Mouse (Mus musculus) forebrain, postnatal 0 days (tissue): ENCODE results near the gene Jmjd7. TPM values are rescaled to one million over a fixed set of nuclear protein-coding genes. Genes with fewer than 3 reads are reported as not detected.
A peak's percentile ranks its signal among the peaks of the same experiment; 100 is the strongest.

ENCODE experiments used
- ATAC-seq: fragments of 200-750 bp; cut with Nextera tagmentation; 2 replicates; pipeline ENCODE4 v1.8.0; 2017; ENCODE audit warnings: mild to moderate bottlenecking, moderate library complexity
- DNase-seq: peaks from one replicate; pipeline ENCODE4 v3.0.0-alpha.2; 2015
- H3K27ac ChIP-seq: fragments of 300-500 bp; sonication (generic); 2 replicates; pipeline ENCODE4 v1.5.1; 2014; ENCODE audit warnings: low read depth, mild to moderate bottlenecking, antibody characterized with exemption, low read length, moderate library complexity, mixed read lengths
- H3K27me3 ChIP-seq: fragments of 300-500 bp; sonication (generic); 2 replicates; pipeline ENCODE4 v1.6.1; 2014; ENCODE audit warnings: mild to moderate bottlenecking, low read length, mixed read lengths; ENCODE audit not compliant: insufficient read depth
- H3K36me3 ChIP-seq: fragments of 300-500 bp; sonication (generic); 2 replicates; pipeline ENCODE4 v1.6.1; 2014; ENCODE audit warnings: mild to moderate bottlenecking, moderate library complexity; ENCODE audit not compliant: insufficient read depth
- H3K4me1 ChIP-seq: fragments of 300-500 bp; sonication (generic); 2 replicates; pipeline ENCODE4 v1.6.1; 2014; ENCODE audit warnings: antibody characterized with exemption; ENCODE audit not compliant: insufficient read depth
- H3K4me2 ChIP-seq: fragments of 300-500 bp; sonication (generic); 2 replicates; pipeline ENCODE4 v1.6.1; 2014; ENCODE audit warnings: low read depth, mild to moderate bottlenecking, moderate library complexity
- H3K4me3 ChIP-seq: fragments of 300-500 bp; sonication (generic); 2 replicates; pipeline ENCODE4 v1.5.1; 2014; ENCODE audit warnings: low read depth, low read length, mixed read lengths
- H3K9ac ChIP-seq: fragments of 300-500 bp; sonication (generic); 2 replicates; pipeline ENCODE4 v1.6.1; 2014; ENCODE audit warnings: mild to moderate bottlenecking
- H3K9me3 ChIP-seq: fragments of 300-500 bp; sonication (generic); 2 replicates; pipeline ENCODE4 v1.6.1; 2016; ENCODE audit warnings: low read length
- CTCF ChIP-seq: sonication (generic); IDR thresholded peaks from 2 replicates; pipeline ENCODE4 v1.5.1; 2016; ENCODE audit warnings: antibody characterized with exemption, control low read depth, low read depth
- WGBS: fragments of 180-500 bp; shearing (Covaris S2); extraction: QIAGEN DNeasy Blood & Tissue Kit; methylation state at CpG from one replicate; pipeline ENCODE4 v1.1.7; 2014; 5-methylcytosine and 5-hydroxymethylcytosine counted together
- microRNA-seq, 2 experiments: library from miRNA; unstranded; fragments of <30 nt; microRNA quantifications; one replicate each; pipeline ENCODE4; 2016
- polyA plus RNA-seq: library from polyadenylated mRNA; unstranded; fragments of >200 nt; fragmentation: Nextera tagmentation; extraction: Ambion mirVana; gene quantifications from 2 replicates; pipeline ENCODE4 v1.2.1, GENCODE M21; 2015
- total RNA-seq: library from RNA; depleted of rRNA; stranded (reverse); fragments of >200 nt; gene quantifications from 2 replicates; pipeline ENCODE4 v1.2.3, GENCODE M21; 2014; rRNA removed

Jmjd7 gene
- total and polyA plus RNA-seq, 2 experiments from 2014 or later, result 14.6 to 16.9 TPM

DNA sequence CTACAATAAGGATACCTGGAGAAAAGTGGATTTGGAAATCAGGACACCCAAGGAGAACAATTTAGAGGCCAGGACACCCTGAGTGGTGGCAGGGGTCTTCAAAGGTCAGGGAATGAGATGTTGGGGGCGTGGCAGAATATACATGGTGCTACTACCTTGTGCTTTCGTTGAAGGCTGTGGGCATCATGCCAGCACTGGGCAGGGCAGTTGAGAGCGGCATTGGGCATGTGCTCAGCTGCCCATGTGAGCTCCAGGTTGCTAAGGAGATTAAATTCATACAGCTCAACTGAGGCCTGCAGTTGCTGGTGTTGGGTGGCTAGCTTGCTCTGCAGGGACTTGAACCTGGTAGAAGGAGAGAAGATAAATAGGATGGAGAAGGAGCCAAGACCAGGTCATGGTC, 38.9 kb downstream of the Jmjd7 start:
- Histone ChIP-seq H3K4me3 (no peak overlapping the region), H3K27me3 (no peaks in the 10 kb centered on the region), H3K27ac (no peak overlapping the region), H3K36me3 (no peaks in the 10 kb centered on the region), H3K4me1 (peaks cover 4% of the 10 kb centered on the region; the same call in 1 of the 2 replicates), H3K4me2 (no peak overlapping the region), H3K9ac (no peak overlapping the region), H3K9me3 (no peaks in the 10 kb centered on the region)
- no peak for TF ChIP-seq CTCF
- 72% methylated on average over 3 of the region's 3 CpGs for WGBS
- no peak for DNase-seq
- no peak for ATAC-seq

DNA sequence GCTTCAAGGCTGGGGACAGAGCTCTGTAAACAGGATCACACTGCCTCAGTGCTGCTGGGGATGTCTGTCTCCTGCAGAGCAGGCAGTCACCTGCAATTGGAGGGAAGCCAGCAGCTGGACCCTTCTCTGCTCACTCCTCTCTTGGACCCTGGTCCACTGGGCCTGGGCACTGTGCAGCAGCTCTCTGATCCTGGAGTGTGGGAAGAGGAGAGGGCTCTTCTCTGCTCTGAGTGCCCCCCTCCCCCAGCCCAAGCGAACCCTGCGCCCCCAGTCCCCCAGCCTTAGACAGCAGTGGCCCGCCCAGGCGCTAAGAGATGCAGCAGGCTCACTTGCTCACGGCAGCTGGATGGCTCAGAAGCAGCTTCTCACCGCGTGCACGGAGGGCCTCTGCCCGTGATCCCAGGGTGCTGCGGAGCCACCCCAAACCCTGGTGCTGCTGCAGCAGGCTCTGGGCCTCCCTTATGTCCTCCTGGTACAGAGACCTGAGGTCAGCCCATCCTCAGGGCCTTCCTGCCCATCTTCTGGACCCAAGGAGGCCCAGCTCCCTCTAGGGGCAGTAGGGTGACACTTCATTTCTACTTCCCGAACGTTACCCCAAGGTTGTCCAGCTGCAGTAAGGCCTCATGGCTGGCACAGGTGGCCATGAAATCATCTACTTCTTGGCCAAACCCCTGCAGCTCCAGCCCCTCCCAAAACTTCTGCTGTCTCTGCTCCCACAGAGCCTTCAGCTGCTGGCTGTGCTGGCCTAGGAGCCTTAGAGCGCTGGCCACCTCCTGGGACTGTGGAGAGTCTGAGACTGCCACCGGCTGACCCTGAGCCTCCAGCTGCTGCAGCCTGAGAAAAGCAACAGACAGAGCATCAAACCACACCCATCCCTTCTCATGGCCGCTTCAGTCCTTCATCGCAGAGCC, 41.5 kb downstream of the Jmjd7 start:
- H3K4me2 ChIP-seq, result no peak overlapping the region
- no peaks in the 10 kb centered on the region for H3K27me3 ChIP-seq
- TF ChIP-seq CTCF, result peak; percentile 70
- peaks cover 4% of the 10 kb centered on the region; the same call in 1 of the 2 replicates for H3K4me1 ChIP-seq
- ATAC-seq (peak; percentile 50), DNase-seq (peak; percentile 31)
- H3K36me3 ChIP-seq, result no peaks in the 10 kb centered on the region
- H3K9me3 ChIP-seq, result no peaks in the 10 kb centered on the region
- 44% methylated on average over 16 of the region's 16 CpGs for WGBS
- no peak overlapping the region for H3K9ac ChIP-seq
- no peak overlapping the region for H3K27ac ChIP-seq
- H3K4me3 ChIP-seq, result no peak overlapping the region

DNA sequence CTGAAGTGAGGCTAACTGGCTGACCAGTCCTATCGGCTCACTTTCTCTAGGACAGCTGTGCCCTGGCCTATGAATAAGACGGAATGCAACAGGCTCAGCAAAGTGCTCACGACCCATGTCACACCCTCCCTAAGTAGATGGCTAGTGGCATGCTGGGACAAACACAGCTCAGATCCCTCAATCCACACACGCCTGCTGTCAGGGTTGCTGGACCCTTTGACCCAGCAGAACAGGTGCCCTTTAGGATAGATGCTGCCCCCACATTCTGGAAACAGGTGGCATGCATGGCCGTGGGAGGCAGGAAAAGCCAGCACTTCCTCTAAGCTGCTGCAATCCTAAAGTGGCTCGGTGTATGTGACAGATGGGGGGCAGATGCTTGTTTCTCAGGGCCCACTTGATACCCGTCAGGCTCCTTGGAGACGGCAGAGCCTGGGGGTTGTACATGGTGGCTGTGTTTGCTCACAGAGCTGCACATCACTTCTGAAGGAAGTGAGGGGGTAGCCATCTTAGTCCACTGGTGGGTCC, 42.2 kb downstream of the Jmjd7 start:
- peak; percentile 64 for ATAC-seq
- WGBS, result 62% methylated on average over 8 of the region's 8 CpGs

DNA sequence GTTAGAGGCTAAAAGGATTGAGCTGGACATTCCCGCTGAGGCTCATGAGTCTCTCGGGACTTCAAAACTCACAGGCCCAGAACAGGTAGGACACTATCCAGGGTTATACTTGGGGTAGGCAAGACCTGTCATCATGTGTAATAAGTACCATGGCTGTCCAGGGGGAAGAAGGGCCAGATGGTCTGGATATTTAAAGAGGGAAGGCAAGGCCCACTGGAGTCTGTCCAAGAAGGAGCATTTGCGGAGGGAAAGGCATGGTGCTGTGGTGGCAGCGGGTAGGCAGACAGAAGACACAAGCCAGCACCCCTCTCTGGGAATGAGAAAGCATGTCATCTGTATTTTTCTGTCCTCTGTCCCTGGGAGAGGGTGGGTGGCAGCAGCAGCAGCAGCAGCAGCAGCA, 46.8 kb downstream of the Jmjd7 start:
- no peak for TF ChIP-seq CTCF
- H3K9ac ChIP-seq, result no peak overlapping the region
- no peak for DNase-seq
- H3K27ac ChIP-seq, result no peak overlapping the region
- no peaks in the 10 kb centered on the region for H3K36me3 ChIP-seq
- no peak for ATAC-seq
- no peaks in the 10 kb centered on the region for H3K9me3 ChIP-seq
- H3K4me2 ChIP-seq, result no peak overlapping the region
- H3K4me3 ChIP-seq, result no peak overlapping the region
- 91% methylated on average over 4 of the region's 4 CpGs for whole genome bisulfite sequencing
- no peaks in the 10 kb centered on the region; the same call in 1 of the 2 replicates for H3K4me1 ChIP-seq
- H3K27me3 ChIP-seq, result peaks cover 10% of the 10 kb centered on the region

More for the DNA sequence above, 42.2 kb downstream of the Jmjd7 start:
- H3K9me3 ChIP-seq, result no peaks in the 10 kb centered on the region
- no peaks in the 10 kb centered on the region for H3K36me3 ChIP-seq
- H3K9ac ChIP-seq, result no peak overlapping the region
- H3K27me3 ChIP-seq, result no peaks in the 10 kb centered on the region
- TF ChIP-seq CTCF, result no peak
- H3K4me2 ChIP-seq, result no peak overlapping the region
- H3K27ac ChIP-seq, result no peak overlapping the region
- H3K4me1 ChIP-seq, result peaks cover 4% of the 10 kb centered on the region; the same call in 1 of the 2 replicates
- no peak overlapping the region for H3K4me3 ChIP-seq
- DNase-seq, result peak; percentile 43

DNA sequence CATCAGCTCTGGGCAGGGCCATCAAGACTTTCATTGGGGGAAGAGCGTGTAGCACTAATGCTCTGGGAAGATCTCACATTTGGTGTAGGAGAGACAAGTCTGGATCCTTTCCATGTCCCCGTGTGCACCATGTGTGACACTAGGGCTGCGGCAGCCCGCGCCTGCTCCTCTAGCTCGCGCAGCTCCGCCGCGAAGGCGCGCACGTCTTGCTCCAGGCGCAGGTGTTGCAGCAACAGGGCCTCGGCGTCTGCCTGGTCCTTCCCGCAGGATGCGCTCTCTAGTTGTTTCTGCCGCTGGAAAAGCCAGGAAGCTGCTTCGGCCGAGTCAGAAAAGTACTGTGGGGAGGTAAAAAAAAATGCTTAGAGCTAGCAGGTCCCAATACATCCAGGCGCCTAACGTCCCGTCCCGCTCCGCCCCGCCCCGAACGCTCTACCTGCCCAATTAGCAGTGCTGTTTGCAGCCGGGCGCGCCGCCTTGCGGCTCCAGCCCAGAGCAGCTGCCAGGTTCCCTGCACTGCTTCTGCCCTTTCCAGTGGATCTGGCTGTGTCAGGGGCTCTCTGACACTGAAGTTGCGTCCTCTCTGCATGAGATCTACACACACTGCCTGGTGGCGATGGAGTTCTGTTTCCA, 48.9 kb downstream of the Jmjd7 start:
- Histone ChIP-seq H3K36me3 (no peaks in the 10 kb centered on the region), H3K9ac (peak overlapping the region; percentile 29; the same call in 1 of the 2 replicates), H3K9me3 (no peaks in the 10 kb centered on the region), H3K4me3 (peak overlapping the region; percentile 25), H3K27ac (no peak overlapping the region), H3K4me2 (peak overlapping the region; percentile 48), H3K4me1 (no peaks in the 10 kb centered on the region), H3K27me3 (peaks cover 10% of the 10 kb centered on the region)
- 2% methylated on average over 36 of the region's 36 CpGs for WGBS
- peak; percentile 88 for ATAC-seq
- peak; percentile 61 for TF ChIP-seq CTCF
- DNase-seq, result peak; percentile 47

Small RNA genes lying within 50 kb of the gene (microRNA-seq; reads per million reads assigned to microRNA genes)
- 0 reads per million in 2 experiments for gene Mir7665

Other genes starting within 250 kb of the Jmjd7 start
- gene Rpap1, start 239.9 kb upstream of the Jmjd7 start, total RNA-seq, result 18.9 and 20.4 TPM in 2 replicates
- 8.0 and 9.9 TPM in 2 replicates for gene Rpap1, start 239.9 kb upstream of the Jmjd7 start, polyA plus RNA-seq
- 46.6 and 47.5 TPM in 2 replicates for gene Tyro3, start 229.8 kb upstream of the Jmjd7 start, total RNA-seq
- 17.3 and 18.5 TPM in 2 replicates for gene Tyro3, start 229.8 kb upstream of the Jmjd7 start, polyA plus RNA-seq
- 42.2 and 69.7 TPM in 2 replicates for gene Mga, start 130.3 kb upstream of the Jmjd7 start, total RNA-seq
- gene Mga, start 130.3 kb upstream of the Jmjd7 start, polyA plus RNA-seq, result 6.9 and 11.4 TPM in 2 replicates
- 38.6 and 42.5 TPM in 2 replicates for gene Mapkbp1, start 54.8 kb upstream of the Jmjd7 start, total RNA-seq
- gene Mapkbp1, start 54.8 kb upstream of the Jmjd7 start, polyA plus RNA-seq, result 6.5 and 7.4 TPM in 2 replicates
- 4.3 and 7.5 TPM in 2 replicates for gene Gm28042, start within 50 bp of the Jmjd7 start, total RNA-seq
- gene Gm28042, start within 50 bp of the Jmjd7 start, polyA plus RNA-seq, result 0.72 and 1.2 TPM in 2 replicates
- gene Pla2g4b, start 5.9 kb downstream of the Jmjd7 start, total RNA-seq, result 8.5 and 11.1 TPM in 2 replicates
- gene Pla2g4b, start 5.9 kb downstream of the Jmjd7 start, polyA plus RNA-seq, result 0.13 and 0.48 TPM in 2 replicates
- 3.7 and 7.1 TPM in 2 replicates for gene Ehd4, start 127.1 kb downstream of the Jmjd7 start, total RNA-seq
- gene Ehd4, start 127.1 kb downstream of the Jmjd7 start, polyA plus RNA-seq, result 11.2 and 16.1 TPM in 2 replicates
- gene Pla2g4e, start 217.9 kb downstream of the Jmjd7 start, total RNA-seq, result 10.4 and 13.1 TPM in 2 replicates
- gene Pla2g4e, start 217.9 kb downstream of the Jmjd7 start, polyA plus RNA-seq, result 6.6 and 8.6 TPM in 2 replicates